Mouse (Mus musculus) thymus, postnatal 0 days (tissue): ENCODE measurements around the gene Mdk. TPM values are rescaled to one million over a fixed set of nuclear protein-coding genes. Genes with fewer than 3 reads are reported as not detected.

ENCODE experiments used
- DNase-seq: peaks from one replicate; pipeline ENCODE4 v3.0.0-alpha.2; 2015; ENCODE audit warnings: low spot score
- microRNA-seq: library from miRNA; unstranded; fragments of <30 nt; microRNA quantifications from one replicate; pipeline ENCODE4, GENCODE M21; 2016; ENCODE audit warnings: borderline number of aligned reads
- polyA plus RNA-seq: library from polyadenylated mRNA; unstranded; fragments of >200 nt; fragmentation: Nextera tagmentation; extraction: Ambion mirVana; gene quantifications from 2 replicates; pipeline ENCODE4 v1.2.1, GENCODE M21; 2015

The Mdk gene
- polyA plus RNA-seq, 1 experiment from 2014 or later = 118 TPM

DNA sequence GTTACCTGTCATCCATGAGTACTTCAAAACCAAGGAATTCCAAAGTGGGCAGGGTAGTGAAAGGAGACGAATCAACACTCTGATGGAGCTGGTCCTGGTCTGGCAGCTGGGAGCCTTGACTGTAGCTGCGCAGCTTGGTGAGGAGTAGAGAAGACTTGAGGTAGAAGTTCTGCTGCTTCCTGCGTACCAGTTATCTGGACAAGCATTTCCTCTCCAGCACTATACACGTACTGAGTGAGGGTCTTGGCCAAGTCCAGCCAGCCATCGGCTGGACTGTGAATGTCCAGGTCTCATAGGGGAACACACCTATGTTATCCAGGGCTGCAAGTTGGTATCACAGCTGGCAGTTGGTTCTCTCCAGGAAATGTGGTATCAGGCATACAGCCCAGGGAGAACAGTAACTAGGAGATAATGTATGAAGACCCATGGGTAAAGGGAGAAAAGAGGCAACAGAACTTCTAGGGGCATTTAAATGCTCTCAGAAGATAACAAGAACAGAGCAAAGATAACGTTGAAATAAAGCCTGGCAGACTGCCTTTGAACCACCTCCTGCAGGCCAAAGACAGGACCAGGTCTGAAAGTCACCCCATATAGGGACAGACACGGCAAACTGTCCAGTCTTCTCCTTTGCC is 15.6 kb downstream of the Mdk start:
- no peak for DNase-seq

GRCm38 (mm10) chr2:91913328-91914110 is 18.6 kb downstream of the Mdk start:
- no peak for DNase-seq

DNA sequence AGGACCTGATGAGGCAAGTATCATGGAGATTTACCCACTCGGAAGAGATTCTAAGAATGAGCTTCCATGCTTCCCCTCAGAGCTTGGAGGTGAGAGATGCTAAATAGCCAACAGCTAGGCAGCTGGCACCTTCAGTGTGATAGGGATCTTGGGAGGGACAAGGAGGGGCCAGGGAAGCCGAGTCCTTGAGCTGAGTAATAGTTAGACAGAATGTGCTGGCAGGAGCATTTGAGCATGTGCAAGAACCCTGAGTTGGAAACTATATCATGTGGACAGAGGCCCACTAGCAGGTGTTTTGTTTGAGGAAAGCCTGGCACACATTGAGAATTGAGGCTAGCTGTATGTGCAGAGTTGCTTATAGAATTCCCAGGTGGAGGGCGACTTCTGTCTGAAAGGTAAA is 19.5 kb downstream of the Mdk start:
- no peak for DNase-seq

- no peak for DNase-seq
Observed at GRCm38 (mm10) chr2:91906141-91906540, 26.0 kb downstream of the Mdk start.

DNA sequence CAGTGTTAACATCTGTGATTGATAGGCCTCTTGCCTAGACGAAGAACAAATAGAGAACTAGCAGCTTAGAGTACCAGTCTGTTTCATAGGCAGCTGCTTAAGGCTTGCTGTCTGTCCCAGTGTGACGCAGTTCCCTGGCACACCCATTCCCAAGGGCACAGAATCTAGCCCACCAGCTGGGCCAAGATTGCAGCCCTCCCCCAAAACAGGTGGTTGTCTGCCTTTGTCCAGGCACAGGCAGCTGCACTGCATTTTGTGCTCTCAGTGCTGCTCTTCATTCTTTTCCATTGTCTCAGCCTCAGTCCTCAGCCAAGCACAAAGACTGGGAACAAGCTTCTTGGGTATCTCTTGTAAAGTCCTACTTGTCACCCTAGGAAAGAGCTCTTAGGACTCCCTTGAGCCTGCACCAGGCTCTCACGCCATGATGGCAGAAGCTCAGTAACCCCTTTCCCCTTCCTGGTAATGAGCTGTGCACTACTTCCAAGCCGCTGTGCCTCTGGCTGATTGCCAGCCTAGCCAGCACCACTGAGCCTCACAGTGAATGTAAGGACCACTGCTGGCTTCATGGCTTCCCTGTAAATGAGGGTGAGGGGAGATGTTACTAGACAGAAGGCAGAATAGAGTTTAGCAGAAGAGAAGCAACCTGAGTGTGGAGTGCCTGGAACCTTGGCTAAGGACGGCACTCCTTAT is 27.3 kb downstream of the Mdk start:
- no peak for DNase-seq

- no peak for DNase-seq
Observed at GRCm38 (mm10) chr2:91903171-91903925, 28.7 kb downstream of the Mdk start.

DNA sequence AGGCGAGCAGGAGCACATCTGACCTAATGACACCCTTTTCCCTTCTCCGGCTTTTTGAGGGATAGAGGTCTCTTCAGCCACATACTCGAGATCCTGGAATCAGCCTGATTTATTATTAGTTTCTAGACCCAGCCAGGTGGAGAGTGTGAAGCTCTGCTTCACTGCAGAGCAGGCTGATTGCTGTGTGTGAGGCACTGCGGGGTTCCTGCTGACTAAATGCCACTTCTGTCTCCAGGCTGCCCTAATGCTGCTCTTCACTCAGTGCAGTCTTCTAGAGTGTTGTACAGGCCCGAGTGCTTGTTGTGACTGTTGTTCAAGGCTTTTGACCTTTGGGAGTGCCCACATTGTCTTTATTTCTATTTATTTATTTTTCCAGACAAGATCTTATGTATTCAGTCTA is 29.8 kb downstream of the Mdk start:
- no peak for DNase-seq

- DNase-seq = no peak
Observed at GRCm38 (mm10) chr2:91900431-91900830, 31.7 kb downstream of the Mdk start.

DNA sequence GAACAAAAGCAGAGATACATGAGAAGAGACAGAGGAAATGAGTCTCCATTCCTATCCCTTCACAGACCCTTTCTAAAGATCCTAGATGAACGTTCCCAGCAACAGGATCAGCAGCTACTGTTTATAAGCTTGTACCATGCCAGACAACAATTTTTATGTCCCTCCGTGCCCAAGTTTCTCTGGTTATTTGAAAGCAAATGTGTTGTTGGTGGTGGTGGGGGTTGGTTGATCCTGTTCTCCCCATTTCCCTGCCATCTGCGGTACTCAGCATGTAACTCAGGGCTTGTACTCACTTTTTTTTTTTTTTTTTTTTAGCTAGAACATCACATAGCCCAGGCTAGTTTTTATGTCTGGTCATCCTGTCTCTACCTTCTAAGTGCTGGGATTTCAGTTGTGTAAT is 33.0 kb downstream of the Mdk start:
- no peak for DNase-seq

DNA sequence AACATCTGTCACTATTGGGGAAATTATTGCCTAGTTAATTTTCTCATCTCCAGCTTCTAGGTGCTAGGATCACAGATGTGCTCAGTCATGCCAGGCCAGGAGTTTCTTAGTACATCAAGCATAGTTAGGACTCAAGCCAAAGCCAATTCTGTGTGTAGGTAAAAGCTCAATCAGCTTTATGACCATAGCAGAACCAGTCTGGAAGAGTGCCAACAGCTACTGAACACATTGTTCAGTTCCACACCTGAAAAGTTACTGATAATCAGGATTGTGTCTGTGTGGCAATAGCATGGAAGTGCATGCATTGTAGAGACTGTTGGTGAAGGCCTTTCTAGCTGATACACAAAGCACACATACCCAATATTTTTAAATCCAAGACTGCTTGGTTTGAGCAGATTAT is 34.1 kb downstream of the Mdk start:
- no peak for DNase-seq

GRCm38 (mm10) chr2:91895401-91895800 is 36.7 kb downstream of the Mdk start:
- DNase-seq = no peak

- DNase-seq = no peak
Observed at GRCm38 (mm10) chr2:91894716-91895115, 37.4 kb downstream of the Mdk start.

DNA sequence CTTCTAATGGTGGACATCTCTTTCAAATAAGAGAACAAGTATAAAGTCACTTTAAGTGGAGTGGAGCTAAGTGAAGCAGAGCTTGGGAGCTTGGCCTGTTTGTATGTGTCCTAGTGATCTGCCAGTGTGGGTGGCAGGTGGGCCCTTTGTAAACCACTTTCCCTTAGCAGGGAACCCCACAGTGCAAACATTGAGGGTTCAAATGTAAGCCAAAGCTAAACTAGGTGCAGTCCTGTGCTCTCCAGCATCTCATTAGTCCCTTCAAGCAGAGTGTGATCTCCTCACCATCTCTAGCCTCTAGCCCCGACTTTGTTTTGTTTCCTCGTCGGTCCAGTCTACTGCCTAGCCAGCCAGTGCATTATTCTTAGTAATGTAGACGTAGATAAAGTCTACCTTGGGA is 47.5 kb downstream of the Mdk start:
- no peak for DNase-seq

DNA sequence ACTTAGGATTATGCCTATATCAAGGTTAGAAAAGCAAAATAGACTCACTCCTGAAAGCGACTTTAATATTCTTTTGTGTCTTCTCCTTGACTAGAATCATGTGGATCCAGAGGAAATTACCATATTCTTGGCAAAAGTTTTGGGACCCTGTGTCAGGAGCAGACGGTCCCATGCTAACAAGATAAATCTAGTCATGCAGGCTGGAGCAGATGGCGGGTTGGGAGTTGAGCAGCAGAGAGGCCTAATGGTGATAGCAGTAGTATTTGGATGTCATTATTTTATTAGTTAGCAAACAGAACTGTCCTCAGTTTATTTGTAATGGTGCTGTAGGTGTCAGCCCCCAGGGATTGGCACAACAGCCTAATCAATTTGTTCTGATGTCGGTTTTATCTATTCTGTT is 48.1 kb downstream of the Mdk start:
- no peak for DNase-seq

Small RNA genes within 50 kb of the gene (microRNA-seq; reads per million reads assigned to microRNA genes)
- not detected for gene Mir6999

Other genes starting within 250 kb of the Mdk start
- gene Atg13, start 221.7 kb downstream of the Mdk start, polyA plus RNA-seq = 24.2 and 25.2 TPM in 2 replicates
- gene Harbi1, start 221.4 kb downstream of the Mdk start, polyA plus RNA-seq = 12.9 and 13.8 TPM in 2 replicates
- 12.7 and 13.0 TPM in 2 replicates for gene Ambra1, start 202.2 kb downstream of the Mdk start, polyA plus RNA-seq
- 0.09 and 0.12 TPM in 2 replicates for gene Chrm4, start 5.0 kb downstream of the Mdk start, polyA plus RNA-seq
- gene Gm9821, start 13.4 kb upstream of the Mdk start, polyA plus RNA-seq = 2.5 and 3.4 TPM in 2 replicates
- gene Dgkz, start 43.6 kb upstream of the Mdk start, polyA plus RNA-seq = 70.9 and 81.0 TPM in 2 replicates
- 1.5 TPM in 2 replicates for gene Creb3l1, start 92.2 kb upstream of the Mdk start, polyA plus RNA-seq
- 8.9 TPM in 2 replicates for gene Phf21a, start 160.8 kb upstream of the Mdk start, polyA plus RNA-seq